Mouse (Mus musculus) lung, adult 2 months (tissue): ENCODE measurements at regions not wholly inside any gene's neighbourhood (a gene's known extent, or its start where the extent isn't known, plus 50 kb on each side); places are given as distances from the start of the nearest gene placed in this dataset.

Source experiments
- CTCF ChIP-seq: fragments of 200-500 bp; IDR thresholded peaks from 2 replicates; pipeline ENCODE4 v1.5.1; 2011; ENCODE audit warnings: mild to moderate bottlenecking, low read length, control low read depth; ENCODE audit not compliant: insufficient read depth
- POLR2A ChIP-seq: fragments of 200-500 bp; IDR thresholded peaks from 2 replicates; pipeline ENCODE4 v1.6.1; 2011; ENCODE audit warnings: low read depth, mild to moderate bottlenecking, control low read depth, low read length, borderline replicate concordance; ENCODE audit errors: extremely low read depth

- TF ChIP-seq CTCF: no peak
- TF ChIP-seq POLR2A: no peak
These were observed 92.8 kb downstream of the Aipl1 start for GRCm38 (mm10) chr11:71944398-71945097.
